Mouse (Mus musculus) kidney, postnatal 0 days (tissue): ENCODE measurements at regions not wholly inside any gene's neighbourhood (a gene's known extent, or its start where the extent isn't known, plus 50 kb on each side); places are given as distances from the start of the nearest gene placed in this dataset.

Source experiments
- ATAC-seq: fragments of 200-750 bp; cut with Nextera tagmentation; replicated peaks from 2 replicates; pipeline ENCODE4 v1.8.0; 2017; ENCODE audit warnings: low read depth, moderate number of reproducible peaks, moderate TSS enrichment, moderate library complexity; ENCODE audit not compliant: low FRiP score
- DNase-seq: peaks from one replicate; pipeline ENCODE4 v3.0.0-alpha.2; 2016; ENCODE audit warnings: low spot score
- H3K27ac ChIP-seq: fragments of 300-500 bp; sonication (generic); 2 replicates; pipeline ENCODE4 v1.5.1; 2014; ENCODE audit warnings: mild to moderate bottlenecking
- H3K27me3 ChIP-seq: fragments of 300-500 bp; sonication (generic); 2 replicates; pipeline ENCODE4 v1.6.1; 2014; ENCODE audit warnings: low read length, mixed read lengths; ENCODE audit not compliant: insufficient read depth
- H3K36me3 ChIP-seq: fragments of 300-500 bp; sonication (generic); 2 replicates; pipeline ENCODE4 v1.6.1; 2014; ENCODE audit warnings: low read length, mixed read lengths; ENCODE audit not compliant: insufficient read depth
- H3K4me1 ChIP-seq: fragments of 300-500 bp; sonication (generic); replicated peaks from 2 replicates; pipeline ENCODE4 v1.6.1; 2014; ENCODE audit warnings: antibody characterized with exemption, low read length, mixed read lengths; ENCODE audit not compliant: insufficient read depth
- H3K4me2 ChIP-seq: fragments of 300-500 bp; sonication (generic); 2 replicates; pipeline ENCODE4 v1.6.1; 2014; ENCODE audit warnings: mild to moderate bottlenecking, low read length, moderate library complexity, mixed read lengths
- H3K4me3 ChIP-seq: fragments of 300-500 bp; sonication (generic); replicated peaks from 2 replicates; pipeline ENCODE4 v1.5.1; 2014; ENCODE audit warnings: low read depth, low read length
- H3K9ac ChIP-seq: fragments of 300-500 bp; sonication (generic); 2 replicates; pipeline ENCODE4 v1.6.1; 2014; ENCODE audit warnings: low read depth, low read length
- H3K9me3 ChIP-seq: fragments of 300-500 bp; sonication (generic); replicated peaks from 2 replicates; pipeline ENCODE4 v1.6.1; 2016; ENCODE audit warnings: low read length, inconsistent platforms, mixed read lengths
- CTCF ChIP-seq: IDR thresholded peaks from 2 replicates; pipeline ENCODE4 v1.5.1; 2016; ENCODE audit warnings: antibody characterized with exemption, low read depth, mild to moderate bottlenecking, moderate library complexity
- WGBS: fragments of 180-500 bp; shearing (Covaris S2); extraction: QIAGEN DNeasy Blood & Tissue Kit; methylation state at CpG from one replicate; pipeline ENCODE4 v1.1.7; 2014; 5-methylcytosine and 5-hydroxymethylcytosine counted together

GRCm38 (mm10) chr1:137073857-137074572 is 113.8 kb upstream of the Nr5a2 start:
- ATAC-seq (no peak), DNase-seq (peak; percentile 45)
- H3K27ac ChIP-seq: no peak overlapping the region
- H3K4me2 ChIP-seq: no peak overlapping the region
- H3K4me3 ChIP-seq: no peak overlapping the region
- peaks cover 4% of the 10 kb centered on the region; the same call in 1 of the 2 replicates for H3K4me1 ChIP-seq
- WGBS: 55% methylated on average over 8 of the region's 8 CpGs
- no peaks in the 10 kb centered on the region for H3K36me3 ChIP-seq
- H3K9me3 ChIP-seq: no peaks in the 10 kb centered on the region
- no peak overlapping the region for H3K9ac ChIP-seq
- no peak for TF ChIP-seq CTCF
- no peaks in the 10 kb centered on the region for H3K27me3 ChIP-seq

DNA sequence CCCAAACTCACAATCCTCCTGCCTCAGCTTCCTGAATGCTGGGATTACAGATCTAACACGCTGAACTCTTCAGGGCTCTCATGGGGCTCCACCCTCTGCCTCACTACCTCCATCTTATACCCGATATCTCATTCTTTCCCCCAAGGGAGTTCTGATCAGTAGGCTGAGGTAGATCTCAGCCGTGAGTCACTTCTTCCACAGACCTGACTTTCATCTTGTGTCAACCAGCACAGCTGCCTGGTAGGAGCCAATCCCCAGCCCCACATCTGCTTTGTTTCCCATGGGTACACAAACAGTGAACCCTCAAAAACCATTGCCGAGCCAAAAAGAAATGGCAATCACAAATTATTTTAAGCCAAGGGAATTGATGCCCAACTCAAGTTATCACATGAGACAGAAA is 100.7 kb upstream of the Nr5a2 start:
- ATAC-seq (no peak), DNase-seq (no peak)
- no peaks in the 10 kb centered on the region for H3K36me3 ChIP-seq
- H3K27ac ChIP-seq: no peak overlapping the region
- TF ChIP-seq CTCF: no peak
- H3K9me3 ChIP-seq: no peaks in the 10 kb centered on the region
- H3K4me3 ChIP-seq: no peak overlapping the region
- H3K4me1 ChIP-seq: no peaks in the 10 kb centered on the region
- WGBS: 89% methylated on average over 4 of the region's 4 CpGs
- H3K4me2 ChIP-seq: no peak overlapping the region
- no peaks in the 10 kb centered on the region for H3K27me3 ChIP-seq
- no peak overlapping the region for H3K9ac ChIP-seq

- H3K27me3 ChIP-seq: no peaks in the 10 kb centered on the region
- no peak overlapping the region for H3K4me2 ChIP-seq
- TF ChIP-seq CTCF: no peak
- no peak overlapping the region for H3K4me3 ChIP-seq
- no peak overlapping the region for H3K9ac ChIP-seq
- no peaks in the 10 kb centered on the region for H3K9me3 ChIP-seq
- H3K36me3 ChIP-seq: no peaks in the 10 kb centered on the region
- H3K27ac ChIP-seq: no peak overlapping the region
- DNase-seq: no peak
- ATAC-seq: no peak
- no peaks in the 10 kb centered on the region for H3K4me1 ChIP-seq
Measured at GRCm38 (mm10) chr1:137053134-137053533, 92.9 kb upstream of the Nr5a2 start.

GRCm38 (mm10) chr1:137051515-137051914 is 91.3 kb upstream of the Nr5a2 start:
- no peaks in the 10 kb centered on the region for H3K9me3 ChIP-seq
- no peak overlapping the region for H3K4me2 ChIP-seq
- TF ChIP-seq CTCF: no peak
- no peak overlapping the region for H3K4me3 ChIP-seq
- H3K27ac ChIP-seq: no peak overlapping the region
- ATAC-seq (no peak), DNase-seq (no peak)
- no peaks in the 10 kb centered on the region for H3K36me3 ChIP-seq
- H3K27me3 ChIP-seq: no peaks in the 10 kb centered on the region
- H3K4me1 ChIP-seq: no peaks in the 10 kb centered on the region
- WGBS: 92% methylated on average over 13 of the region's 13 CpGs
- H3K9ac ChIP-seq: no peak overlapping the region

DNA sequence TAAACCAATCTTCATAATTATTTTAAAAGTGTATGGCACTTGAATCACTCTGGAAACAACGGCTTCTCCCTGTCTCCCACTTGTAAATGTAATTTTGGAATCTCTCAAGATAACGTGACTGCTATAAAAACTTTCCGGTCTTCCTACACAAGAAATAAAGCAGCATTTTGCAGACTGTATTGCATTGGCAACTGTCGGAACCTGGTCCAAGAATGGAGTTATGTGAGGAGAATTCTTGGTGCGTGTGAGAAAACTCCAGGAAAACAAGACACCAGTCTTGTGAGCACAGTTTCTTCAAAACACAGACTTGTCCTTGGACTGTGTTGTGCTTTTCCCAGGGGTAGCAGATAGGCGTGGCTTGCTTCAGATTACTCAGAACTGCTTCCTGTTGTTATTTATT is 83.8 kb upstream of the Nr5a2 start:
- no peak overlapping the region for H3K4me3 ChIP-seq
- no peak for ATAC-seq
- no peak overlapping the region for H3K27ac ChIP-seq
- no peaks in the 10 kb centered on the region for H3K9me3 ChIP-seq
- TF ChIP-seq CTCF: no peak
- no peak overlapping the region for H3K4me2 ChIP-seq
- H3K9ac ChIP-seq: no peak overlapping the region
- WGBS: 77% methylated on average over 6 of the region's 6 CpGs
- no peak for DNase-seq
- no peaks in the 10 kb centered on the region for H3K27me3 ChIP-seq
- H3K4me1 ChIP-seq: no peaks in the 10 kb centered on the region
- no peaks in the 10 kb centered on the region for H3K36me3 ChIP-seq

DNA sequence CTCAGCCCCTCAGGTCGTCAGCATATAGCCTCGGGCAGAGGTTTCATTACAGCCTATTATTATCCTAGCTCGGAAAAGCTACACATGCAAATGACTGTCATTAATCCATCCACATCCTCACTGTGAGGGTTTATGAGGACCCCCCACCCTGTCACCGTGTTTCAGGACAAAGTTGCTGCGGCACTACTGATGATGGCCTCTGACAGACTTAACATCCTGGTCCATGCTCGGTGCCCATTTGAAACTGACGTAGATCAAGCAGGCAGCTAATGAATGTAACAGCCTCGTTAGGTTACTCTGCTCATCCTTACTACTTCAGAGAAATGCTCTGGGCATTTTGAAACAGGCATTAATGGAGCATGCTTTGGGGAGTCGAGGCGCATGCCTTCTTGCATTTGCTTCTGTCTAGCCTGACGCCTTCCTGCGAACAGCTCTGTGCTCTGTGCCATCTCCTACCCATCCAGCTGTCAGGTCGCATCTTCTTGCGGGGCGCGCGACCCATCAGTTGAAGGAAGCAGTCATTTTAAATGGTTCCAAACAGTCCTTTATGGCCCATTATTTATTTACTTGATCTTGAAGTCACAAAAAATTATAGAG is 82.3 kb upstream of the Nr5a2 start:
- Histone ChIP-seq H3K4me1 (no peaks in the 10 kb centered on the region), H3K9me3 (no peaks in the 10 kb centered on the region), H3K36me3 (no peaks in the 10 kb centered on the region), H3K9ac (no peak overlapping the region), H3K27me3 (no peaks in the 10 kb centered on the region), H3K4me3 (no peak overlapping the region), H3K4me2 (no peak overlapping the region), H3K27ac (no peak overlapping the region)
- no peak for ATAC-seq
- DNase-seq: no peak
- no peak for TF ChIP-seq CTCF
- 67% methylated on average over 17 of the region's 17 CpGs for WGBS
